Mouse (Mus musculus) CD4-positive, CD25-positive, alpha-beta regulatory T cell, adult 2 months (primary cell): ENCODE data around the gene Cpsf6.
A peak's percentile ranks its signal among the peaks of the same experiment; 100 is the strongest.

Experiments
- DNase-seq: peaks from one replicate; pipeline ENCODE4 v3.0.0-alpha.2; 2012; ENCODE audit warnings: low read depth, low spot score

The Cpsf6 gene

DNA sequence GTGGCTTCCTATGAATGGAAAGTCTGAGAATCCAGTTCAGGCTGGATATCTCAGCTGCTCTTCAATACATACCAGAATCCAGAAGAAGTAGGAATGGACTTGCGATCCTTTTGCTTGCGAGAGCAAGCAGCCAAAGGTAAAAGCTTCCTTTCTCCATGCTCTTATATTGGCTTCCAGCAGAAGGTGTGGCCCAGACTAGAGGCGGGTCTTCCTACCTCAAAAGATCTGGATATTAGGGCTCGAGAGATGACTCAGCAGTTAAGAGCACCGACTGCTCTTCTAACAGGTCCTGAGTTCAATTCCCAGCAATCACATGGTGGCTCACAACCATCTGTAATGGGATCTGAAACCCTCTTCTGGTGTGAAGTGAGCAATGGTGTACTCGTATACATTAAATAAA is at the start of gene Cpsf6:
TSS of gene Cpsf6 (minus strand) at position 108 of the 400 bp plus-strand sequence.
- DNase-seq, result no peak

DNA sequence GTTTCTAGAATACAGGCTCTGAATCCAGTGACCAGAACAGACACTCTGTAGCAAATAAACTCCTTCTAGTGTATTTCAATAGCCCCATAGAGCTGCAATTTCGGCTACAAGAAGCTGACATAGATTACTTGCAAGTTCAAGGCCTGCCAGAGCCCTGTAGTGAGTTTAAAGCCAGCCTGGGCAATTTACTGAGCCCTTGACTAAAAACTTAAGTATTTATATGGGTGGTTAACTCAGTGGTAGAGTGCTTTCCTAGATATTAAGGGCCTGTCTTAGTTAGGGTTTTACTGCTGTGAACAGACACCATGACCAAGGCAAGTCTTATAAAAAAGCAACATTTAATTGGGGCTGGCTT is 46.8 kb upstream of the Cpsf6 start:
- DNase-seq, result no peak

DNA sequence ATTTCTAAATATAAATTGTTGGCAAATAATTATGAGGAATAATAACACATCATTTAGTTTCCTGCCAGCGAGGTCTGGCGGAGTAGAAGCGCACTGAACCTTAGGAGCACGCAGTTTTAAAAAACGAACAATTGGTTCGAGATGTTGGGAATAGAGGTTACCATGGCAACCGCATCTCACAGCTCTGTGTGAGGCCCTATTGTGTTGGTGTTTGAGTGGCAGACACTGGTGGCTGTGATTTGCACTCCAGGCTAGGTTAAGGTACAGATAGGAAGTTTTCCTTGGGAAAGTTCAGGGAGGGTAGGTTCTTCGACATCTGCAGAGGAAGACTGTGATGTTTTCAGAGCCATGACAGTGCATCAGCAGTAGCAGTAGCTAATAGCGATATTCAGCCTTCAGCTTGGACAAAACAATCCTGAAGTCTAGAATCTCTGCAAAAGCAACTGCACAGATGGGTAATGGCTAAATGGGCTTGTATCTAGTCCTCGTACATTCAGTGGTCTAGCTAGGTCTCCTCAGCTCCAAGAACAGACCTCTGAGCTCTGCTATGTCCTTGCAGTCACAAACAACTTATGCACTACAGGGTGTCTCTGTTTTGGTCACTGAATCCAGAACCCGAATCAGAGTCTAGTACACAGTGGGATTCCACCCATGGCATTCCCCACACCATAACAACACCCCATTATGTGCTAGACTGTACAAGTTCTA is 46.2 kb upstream of the Cpsf6 start:
- no peak for DNase-seq

DNA sequence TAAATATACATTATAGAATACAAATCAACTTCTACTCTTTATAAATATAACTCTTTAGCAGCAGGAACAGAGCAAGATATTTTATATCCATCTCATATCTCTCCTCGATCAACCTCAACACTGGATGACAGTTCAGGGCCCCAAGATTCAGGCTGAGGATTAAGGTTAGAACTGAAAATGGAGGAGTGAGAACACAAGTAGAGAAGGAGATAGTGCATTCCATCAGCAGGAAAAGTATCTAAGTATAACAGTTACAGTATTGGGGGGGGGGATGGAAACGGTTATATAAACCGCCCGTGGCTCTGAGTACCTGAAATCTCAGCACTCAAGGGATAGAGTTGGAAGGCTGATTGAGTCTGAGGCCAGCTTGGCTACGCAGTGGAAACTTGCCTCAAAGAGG is 45.2 kb upstream of the Cpsf6 start:
- no peak for DNase-seq

DNA sequence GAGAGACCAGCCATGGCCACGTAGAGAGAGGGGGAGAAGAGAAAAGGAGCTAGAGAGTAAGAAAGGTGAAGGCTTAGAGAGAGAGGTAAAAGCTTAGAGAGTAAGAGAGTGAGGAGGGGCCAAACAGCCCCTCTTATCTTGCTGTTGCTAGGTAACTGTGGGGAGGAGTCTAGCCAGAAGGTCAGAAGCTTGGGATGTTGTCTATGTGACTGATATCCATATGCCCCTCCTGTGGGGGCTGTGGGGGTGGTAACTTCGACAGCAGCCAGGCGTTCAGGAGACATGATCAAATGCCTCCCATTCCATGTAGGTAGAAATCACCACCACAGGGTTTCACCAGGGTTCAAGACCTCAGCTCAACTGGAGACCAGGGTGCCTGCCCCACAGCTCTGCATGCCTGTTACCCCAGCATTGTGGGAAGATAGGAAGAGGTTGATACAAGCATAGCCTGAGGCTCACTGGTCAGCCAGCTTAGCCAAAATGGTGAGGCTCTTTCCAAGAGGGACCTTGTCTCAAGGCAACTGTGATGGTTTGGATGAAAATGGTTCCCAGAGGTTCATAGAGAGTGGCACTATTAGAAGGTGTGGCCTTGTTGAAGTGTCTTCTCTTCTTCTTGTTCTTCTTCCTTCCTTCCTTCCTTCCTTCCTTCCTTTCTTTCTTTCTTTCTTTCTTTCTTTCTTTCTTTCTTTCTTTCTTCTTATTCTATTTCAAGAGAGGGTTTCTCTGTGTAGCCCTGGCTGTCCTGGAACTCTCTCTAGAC is 44.5 kb upstream of the Cpsf6 start:
- no peak for DNase-seq

DNA sequence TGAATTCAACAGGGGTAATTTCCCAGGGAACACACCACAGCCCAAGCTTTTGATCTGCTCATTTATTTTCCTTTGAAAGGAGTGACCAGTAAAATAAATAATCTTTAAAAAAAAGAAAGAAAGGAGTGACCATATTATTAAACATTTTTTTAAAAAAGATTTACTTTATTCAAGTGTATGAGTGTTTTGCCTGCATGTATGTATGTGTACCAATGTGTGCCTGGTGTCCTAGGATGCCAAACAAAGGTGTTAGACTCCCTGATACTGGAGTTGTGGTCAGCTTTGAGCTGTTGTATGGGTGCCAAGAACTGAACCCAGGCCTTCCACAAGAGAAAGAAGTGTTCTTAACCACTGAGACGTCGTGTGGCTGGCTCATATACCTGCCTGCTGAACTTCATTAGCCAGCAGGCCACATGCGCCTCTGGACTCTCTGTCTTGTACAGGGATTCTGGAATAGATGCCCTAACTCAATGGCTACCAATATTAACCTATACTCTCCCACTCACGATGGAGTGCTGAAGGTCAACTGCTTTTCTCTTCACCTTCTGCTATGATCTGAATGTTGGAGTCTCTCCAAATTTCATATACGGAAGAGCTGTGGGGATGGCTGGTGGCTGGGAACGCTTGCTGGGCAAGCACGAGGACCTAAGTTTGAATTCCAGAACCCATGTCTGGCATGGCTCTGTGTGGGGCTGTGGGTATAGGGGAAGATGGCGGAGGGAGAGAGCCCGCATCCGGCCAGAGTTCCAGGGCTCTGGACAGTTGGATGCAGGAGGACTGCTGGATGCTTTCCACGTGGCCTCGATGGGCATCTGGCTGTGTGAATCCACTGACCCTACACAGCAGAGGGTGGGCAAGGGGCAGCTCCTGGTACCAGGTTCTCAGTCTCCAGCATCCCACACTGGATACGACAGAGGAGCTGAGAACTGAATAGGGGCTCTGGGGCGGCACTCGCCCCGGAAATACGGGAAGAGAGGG is 43.5 kb upstream of the Cpsf6 start:
- DNase-seq, result no peak

DNA sequence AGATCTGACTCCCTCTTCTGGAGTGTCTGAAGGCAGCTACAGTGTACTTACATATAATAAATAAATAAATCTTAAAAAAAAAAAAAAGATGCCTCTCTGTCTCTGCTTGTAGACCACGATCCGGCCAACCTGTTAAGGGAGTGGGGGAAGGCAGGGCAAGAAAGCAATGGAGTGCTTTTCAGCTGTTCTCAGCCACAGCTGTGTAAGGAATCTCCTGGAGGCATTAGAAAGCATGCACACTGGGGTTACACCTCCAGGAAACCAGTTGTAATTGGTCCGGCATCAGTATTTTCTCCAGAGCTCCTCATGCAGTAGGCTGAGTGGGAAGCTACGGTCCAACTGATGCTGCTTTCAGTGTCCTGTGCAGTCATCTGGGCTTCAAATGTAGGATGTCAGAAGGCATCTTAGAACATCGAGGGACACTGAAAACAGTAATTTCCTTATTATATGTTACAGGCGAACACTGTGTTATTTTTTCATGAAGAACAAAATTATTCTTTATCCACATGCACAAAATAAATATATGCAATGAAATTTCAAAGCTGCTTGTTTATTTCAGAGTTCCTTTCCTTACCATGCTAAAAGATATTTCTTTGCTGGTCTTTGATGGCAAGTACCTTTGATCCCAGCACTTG is 42.5 kb upstream of the Cpsf6 start:
- no peak for DNase-seq

DNA sequence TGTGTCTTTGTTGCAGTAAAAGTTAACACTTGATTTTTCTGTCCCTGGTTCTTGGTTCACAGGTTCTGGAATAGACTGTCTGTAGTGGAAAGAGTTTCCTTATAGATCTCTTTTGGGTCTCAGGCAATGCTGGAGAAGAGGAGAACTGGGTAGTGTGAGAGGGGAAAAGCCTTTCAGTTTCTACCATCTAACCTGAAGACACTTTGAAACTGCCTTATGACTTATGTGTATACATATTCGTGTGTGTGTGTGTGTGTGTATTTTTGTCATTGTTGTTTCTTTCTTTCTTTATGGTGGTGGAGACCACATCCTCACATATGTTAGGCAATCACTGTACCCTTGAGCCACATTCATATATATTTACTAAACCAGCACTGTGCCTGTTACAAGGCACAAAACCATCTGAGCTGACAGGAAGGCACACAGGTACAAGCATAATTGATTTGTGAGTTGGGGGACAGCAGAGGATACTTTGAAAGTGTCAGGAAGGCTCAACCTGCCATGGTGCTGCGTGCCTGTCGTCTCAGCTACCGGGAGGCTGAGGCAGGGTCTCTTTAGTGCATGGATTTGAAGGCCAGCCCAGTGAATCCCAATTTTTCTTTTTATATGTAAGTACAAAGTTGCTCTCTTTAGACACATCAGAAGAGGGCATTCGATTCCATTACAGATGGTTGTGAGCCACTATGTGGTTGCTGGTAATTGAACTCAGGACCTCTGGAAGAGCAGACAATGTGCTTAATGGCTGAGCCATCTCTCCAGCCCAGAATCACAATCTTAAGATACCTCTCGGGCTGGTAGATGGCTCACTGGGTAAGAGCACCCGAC is 41.7 kb upstream of the Cpsf6 start:
- no peak for DNase-seq

DNA sequence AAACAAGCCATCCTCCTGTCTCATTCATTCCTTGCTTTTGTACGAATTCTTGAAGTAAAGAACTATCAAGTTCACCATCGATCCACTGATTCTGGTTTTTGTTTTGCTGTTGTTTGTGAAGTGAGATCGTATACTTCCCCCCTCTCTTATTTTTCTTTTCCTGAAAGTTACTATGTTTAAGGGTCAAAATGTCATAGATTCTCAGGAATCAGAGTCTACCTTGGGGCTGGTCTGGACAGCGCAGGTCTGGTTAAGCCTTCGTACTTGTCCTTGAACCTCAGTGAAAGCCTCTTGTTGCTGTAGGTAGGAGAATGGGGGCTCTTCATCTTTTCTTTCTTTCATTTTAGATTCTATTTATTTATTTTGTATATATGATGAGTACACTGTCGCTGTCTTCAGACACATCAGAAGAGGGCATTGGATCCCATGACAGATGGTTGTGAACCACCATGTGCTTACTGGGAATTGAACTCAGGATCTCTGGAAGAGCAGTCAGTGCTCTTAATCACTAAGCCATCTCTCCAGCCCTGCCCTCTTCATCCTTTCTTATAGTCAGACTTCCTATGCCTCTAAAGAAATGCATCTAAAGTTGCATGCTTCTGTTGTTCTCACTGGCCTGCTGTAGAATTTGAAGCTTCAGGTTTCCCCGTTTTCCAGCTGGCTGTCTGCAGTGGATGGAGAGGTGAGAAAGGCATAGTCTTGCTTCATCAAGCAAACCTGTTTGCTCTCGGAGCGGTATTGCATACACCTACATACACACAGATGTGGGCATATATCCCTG is 40.9 kb upstream of the Cpsf6 start:
- DNase-seq, result no peak

DNA sequence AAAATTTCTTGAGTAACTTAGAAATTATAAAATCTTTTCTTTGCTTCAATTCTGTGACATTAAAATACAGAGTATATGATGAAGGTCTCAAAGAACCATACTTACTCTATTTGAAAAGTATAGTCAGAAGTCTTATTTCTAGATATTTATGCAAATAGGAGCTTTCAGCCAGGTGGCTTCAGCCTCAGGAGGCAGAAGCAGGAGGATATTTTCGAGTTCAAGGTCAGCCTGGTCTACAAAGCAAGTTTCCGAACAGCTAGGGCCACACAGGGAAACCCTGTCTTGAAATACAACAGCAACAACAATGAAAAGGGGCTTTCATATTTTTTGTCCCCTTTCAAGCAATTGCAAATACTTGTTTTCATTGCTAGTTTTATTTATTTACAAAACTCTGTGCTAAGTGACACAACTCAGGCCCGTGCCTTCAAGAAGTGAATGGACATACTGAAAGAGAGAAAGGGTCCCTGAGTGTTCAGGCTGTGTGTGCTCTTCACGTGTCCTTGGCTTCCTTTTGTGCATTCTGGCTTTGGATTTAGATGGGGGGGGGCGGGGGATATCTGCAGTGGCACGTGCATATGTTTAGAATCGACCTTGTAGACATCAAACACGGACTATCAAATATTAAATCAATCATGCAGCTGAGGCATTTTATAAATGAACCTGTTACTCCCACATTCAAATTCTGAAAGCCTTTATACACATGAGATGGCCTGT is 39.9 kb upstream of the Cpsf6 start:
- no peak for DNase-seq

DNA sequence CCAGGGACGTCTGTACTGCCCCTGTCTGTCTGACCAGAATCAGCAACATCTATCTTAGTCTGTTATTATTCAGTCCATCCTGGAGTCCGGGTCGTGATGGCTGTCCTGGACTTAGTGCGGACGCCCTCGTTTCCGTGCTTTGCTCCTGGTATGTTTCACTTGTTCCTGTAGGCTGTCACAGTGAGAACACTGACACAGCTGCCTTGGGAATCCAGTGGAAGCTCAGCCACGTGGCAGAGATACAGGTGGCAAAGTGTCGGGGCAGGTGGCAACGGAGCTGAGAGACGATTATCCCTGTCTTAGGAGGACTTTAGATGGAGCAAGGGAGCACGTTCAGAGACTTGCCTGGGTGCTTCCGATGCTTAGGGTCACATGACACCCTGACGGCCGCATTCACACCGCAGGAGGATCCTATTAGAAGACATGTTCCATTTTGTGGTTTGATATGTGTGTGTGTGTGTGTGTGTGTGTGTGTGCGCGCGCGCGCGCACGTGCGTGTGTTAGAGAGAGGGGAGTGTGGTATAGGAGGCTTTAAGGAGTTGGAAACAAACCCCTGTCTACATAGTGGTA is 38.9 kb upstream of the Cpsf6 start:
- peak; percentile 61 for DNase-seq

DNA sequence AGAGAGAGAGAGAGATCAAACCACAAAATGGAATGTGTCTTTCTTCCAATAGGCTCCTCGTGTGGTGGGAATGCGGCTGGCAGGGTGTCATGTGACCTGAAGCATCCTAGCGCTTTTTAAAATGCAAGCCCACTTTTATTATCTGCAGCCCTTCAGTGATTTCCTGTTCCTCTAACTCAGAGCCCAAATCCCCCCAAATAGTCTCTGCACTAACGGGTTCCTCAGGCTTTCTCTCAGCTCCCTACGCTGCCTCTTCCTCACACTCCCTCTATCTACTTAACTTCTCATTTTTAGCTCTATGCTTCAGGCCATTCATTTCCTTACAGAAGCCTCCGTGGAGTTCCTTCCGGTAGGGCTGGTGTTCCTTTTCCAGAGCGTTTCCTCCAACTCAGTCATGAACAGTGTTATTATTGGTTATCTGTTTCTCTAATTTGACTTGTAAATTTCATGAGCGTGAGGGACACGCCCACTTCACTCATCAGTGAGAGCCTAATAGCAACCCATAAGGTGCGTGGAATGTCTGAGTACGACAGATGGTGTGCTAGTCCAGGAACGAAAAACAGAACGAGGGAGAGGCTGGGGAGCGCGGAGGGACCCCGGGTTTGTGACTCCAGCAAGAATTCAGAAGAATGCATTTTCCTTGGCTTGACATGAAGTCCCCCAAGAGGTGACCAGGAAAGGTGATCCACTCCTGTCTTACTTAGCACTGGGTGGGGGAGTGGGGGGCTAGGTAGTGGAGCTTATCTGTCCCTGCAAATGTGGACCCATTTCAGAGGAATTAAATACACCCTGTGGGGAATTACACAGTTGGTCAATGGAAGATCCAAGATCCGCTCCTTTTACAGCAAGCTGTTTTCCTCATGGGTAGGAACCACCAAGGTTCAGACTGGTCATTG is 38.2 kb upstream of the Cpsf6 start:
- peak; percentile 71 for DNase-seq

DNA sequence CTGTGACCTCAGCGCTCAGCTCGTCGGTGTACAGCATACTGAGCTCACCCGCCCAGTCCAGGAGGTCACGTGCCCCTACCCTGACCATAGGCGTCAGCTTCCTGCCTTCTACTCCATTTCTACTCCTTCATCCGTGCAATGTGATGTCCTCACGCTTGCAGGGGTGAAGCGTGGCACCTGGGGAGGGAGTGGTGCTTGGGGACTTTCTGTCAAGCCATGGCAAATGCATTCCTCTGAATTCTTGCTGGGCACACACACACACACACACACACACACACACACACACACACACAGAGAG is 37.6 kb upstream of the Cpsf6 start:
- DNase-seq, result peak; percentile 60

DNA sequence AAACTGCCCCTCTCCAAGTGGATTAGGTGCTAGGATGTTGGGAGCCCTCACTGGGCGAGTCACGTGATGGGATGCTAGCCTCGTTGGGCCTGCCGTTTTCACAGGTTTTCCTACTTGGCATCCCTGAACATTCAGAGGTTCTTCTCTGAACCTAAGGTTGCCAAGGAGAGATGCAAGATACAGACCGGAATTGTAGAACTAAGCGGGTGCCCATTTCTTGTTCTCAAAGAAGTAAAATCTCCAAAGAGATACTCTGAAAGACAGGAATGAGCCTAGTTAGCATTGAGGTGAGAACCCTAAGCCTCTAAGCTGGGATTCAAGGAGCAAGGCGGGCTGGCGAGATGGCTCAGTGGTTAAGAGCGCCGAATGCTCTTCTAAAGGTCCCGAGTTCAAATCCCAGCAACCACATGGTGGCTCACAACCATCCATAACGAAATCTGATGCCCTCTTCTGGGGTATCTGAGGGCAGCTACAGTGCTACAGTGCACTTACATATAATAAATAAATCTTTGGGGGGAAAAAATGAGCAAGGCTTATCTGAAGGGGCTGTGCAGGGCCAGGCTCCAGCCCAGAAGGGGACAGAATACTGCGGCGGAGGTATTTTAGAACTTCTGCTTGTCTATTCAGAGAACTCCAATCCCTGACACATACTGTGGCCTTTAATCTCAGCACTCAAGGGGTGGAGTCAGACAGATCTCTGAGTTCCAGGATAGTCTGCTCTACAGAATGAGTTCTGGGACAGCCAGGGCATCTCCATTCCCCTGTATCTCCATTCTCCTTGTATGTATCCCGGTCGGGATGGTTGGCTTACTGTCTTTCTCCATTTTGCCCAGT is 37.0 kb upstream of the Cpsf6 start:
- DNase-seq, result no peak

DNA sequence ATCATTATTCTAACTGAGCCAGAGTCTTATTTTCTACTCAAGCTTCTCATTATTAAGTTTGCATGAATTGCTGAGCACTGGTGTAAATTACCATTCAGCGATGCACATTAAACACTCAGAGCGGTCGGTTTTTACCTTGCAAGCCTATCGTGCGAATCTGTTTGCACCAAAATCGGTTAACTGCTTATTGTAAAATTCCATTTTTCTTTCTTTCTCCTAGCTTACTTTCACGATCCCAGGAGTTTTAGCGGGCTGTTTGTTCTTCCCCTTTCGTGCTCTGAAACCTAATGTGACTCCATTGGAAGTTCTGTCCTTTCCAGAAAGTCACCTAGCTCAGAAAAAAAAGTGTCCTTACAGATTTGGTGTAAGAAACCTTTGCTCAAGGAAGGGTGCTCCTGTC is 36.3 kb upstream of the Cpsf6 start:
- DNase-seq, result no peak

DNA sequence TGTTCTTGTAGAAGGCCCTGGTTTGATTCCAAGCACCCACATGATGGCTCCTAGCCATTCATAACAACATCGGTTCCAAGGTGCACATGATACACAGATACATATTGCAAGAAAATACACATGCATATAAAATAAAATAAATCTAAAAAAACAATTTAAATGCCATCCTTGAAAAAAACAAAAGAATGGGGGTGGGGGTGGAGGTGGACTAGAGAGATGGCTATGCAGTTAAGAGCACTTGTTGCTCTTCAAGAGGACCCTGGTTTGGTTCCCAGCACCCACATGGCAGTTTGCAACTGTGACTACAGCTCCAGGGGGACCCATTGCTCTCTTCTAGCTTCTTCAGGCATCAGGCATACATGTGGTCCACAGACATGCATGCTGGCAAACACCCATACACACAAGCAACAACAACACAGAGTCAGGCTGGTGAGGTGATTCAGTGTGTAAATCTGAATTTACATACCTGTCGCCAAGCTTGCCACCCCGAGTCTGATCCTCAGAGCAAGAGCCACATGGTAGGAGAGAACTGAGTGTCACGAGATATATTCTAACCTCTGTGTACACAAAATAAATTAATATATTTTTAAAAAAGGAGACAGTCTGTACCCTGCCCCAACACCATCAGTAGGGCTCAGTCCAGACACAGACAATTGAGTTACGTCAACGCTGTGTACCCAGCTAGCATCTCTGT is 35.7 kb upstream of the Cpsf6 start:
- DNase-seq, result no peak

DNA sequence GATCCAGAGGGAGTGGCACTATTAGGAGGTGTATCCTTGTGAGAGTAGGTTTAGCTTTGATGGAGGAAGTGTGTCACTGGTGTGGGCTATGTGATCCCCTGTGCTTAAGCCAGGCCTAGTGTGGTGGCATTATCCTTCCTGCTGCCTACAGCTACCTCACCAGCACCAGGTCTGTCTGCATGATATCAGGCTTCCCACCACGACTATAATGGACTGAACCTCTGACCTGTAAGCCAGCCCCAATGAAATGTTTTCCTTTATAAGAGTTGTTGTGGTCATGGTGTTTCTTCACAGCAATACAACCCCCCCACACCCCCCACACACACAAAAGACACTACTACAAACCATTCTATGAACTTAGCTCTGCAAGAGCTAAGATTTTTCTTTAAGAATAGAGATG is 34.9 kb upstream of the Cpsf6 start:
- DNase-seq, result no peak
